Mouse (Mus musculus): ENCODE results near the gene Tspan31. TPM values are rescaled to one million over a fixed set of nuclear protein-coding genes. Genes with fewer than 3 reads are reported as not detected.

The Tspan31 gene
- polyA plus RNA-seq, 1 experiment: 118 TPM

- TF ChIP-seq CTCF (IDR thresholded peaks at IDR 0.05; ENCODE audit: borderline replicate concordance, insufficient read depth, low read length) (no peak), POLR2A (IDR thresholded peaks at IDR 0.05; ENCODE audit: low read depth, low read length) (no peak)
- Histone ChIP-seq H3K4me1 (ENCODE audit: control insufficient read depth, insufficient read depth, low read length) (no peaks in the 10 kb centered on the region), H3K4me3 (ENCODE audit: insufficient read depth, low read length) (peak overlapping the region; percentile 25; the same call in 1 of the 2 replicates), H3K27ac (ENCODE audit: insufficient read depth, low read length) (no peak overlapping the region)
Measured at GRCm38 (mm10) chr10:127059174-127059967, 10.7 kb downstream of the Tspan31 start.

- Histone ChIP-seq H3K4me1 (ENCODE audit: control insufficient read depth, insufficient read depth, low read length) (no peaks in the 10 kb centered on the region), H3K27ac (ENCODE audit: insufficient read depth, low read length) (no peak overlapping the region), H3K4me3 (ENCODE audit: insufficient read depth, low read length) (no peak overlapping the region)
- no peak for TF ChIP-seq POLR2A (IDR thresholded peaks at IDR 0.05; ENCODE audit: low read depth, low read length)
Measured at GRCm38 (mm10) chr10:127058708-127059107, 11.4 kb downstream of the Tspan31 start.

GRCm38 (mm10) chr10:127058161-127058560, 11.9 kb downstream of the Tspan31 start:
- H3K4me3 ChIP-seq (ENCODE audit: insufficient read depth, low read length): no peak overlapping the region

GRCm38 (mm10) chr10:127056490-127056889, 13.6 kb downstream of the Tspan31 start:
- TF ChIP-seq POLR2A (IDR thresholded peaks at IDR 0.05; ENCODE audit: low read depth, low read length) (no peak), CTCF (IDR thresholded peaks at IDR 0.05; ENCODE audit: borderline replicate concordance, insufficient read depth, low read length) (no peak)
- no peak overlapping the region for H3K27ac ChIP-seq (ENCODE audit: insufficient read depth, low read length)
- H3K4me3 ChIP-seq (ENCODE audit: insufficient read depth, low read length): no peak overlapping the region
- H3K4me1 ChIP-seq (ENCODE audit: control insufficient read depth, insufficient read depth, low read length): no peaks in the 10 kb centered on the region

More at GRCm38 (mm10) chr10:127058161-127058560, 11.9 kb downstream of the Tspan31 start:
- no peaks in the 10 kb centered on the region for H3K4me1 ChIP-seq (ENCODE audit: control insufficient read depth, insufficient read depth, low read length)
- no peak overlapping the region for H3K27ac ChIP-seq (ENCODE audit: insufficient read depth, low read length)
- TF ChIP-seq POLR2A (IDR thresholded peaks at IDR 0.05; ENCODE audit: low read depth, low read length) (no peak), CTCF (IDR thresholded peaks at IDR 0.05; ENCODE audit: borderline replicate concordance, insufficient read depth, low read length) (peak; percentile 98)

GRCm38 (mm10) chr10:127055406-127055805, 14.7 kb downstream of the Tspan31 start:
- Histone ChIP-seq H3K4me3 (ENCODE audit: insufficient read depth, low read length) (no peak overlapping the region), H3K27ac (ENCODE audit: insufficient read depth, low read length) (no peak overlapping the region), H3K4me1 (ENCODE audit: control insufficient read depth, insufficient read depth, low read length) (no peaks in the 10 kb centered on the region)
- TF ChIP-seq CTCF (IDR thresholded peaks at IDR 0.05; ENCODE audit: borderline replicate concordance, insufficient read depth, low read length) (no peak), POLR2A (IDR thresholded peaks at IDR 0.05; ENCODE audit: low read depth, low read length) (no peak)

GRCm38 (mm10) chr10:127054646-127055045, 15.4 kb downstream of the Tspan31 start:
- TF ChIP-seq POLR2A (IDR thresholded peaks at IDR 0.05; ENCODE audit: low read depth, low read length) (no peak), CTCF (IDR thresholded peaks at IDR 0.05; ENCODE audit: borderline replicate concordance, insufficient read depth, low read length) (no peak)
- Histone ChIP-seq H3K27ac (ENCODE audit: insufficient read depth, low read length) (no peak overlapping the region), H3K4me1 (ENCODE audit: control insufficient read depth, insufficient read depth, low read length) (no peaks in the 10 kb centered on the region), H3K4me3 (ENCODE audit: insufficient read depth, low read length) (no peak overlapping the region)

- TF ChIP-seq POLR2A (IDR thresholded peaks at IDR 0.05; ENCODE audit: low read depth, low read length) (no peak), CTCF (IDR thresholded peaks at IDR 0.05; ENCODE audit: borderline replicate concordance, insufficient read depth, low read length) (no peak)
- Histone ChIP-seq H3K4me3 (ENCODE audit: insufficient read depth, low read length) (no peak overlapping the region), H3K27ac (ENCODE audit: insufficient read depth, low read length) (no peak overlapping the region), H3K4me1 (ENCODE audit: control insufficient read depth, insufficient read depth, low read length) (0 out of 2 replicates have a peak, but pooled peaks cover 3% of the 10 kb centered on the region)
Measured at GRCm38 (mm10) chr10:127050119-127050474, 20.0 kb downstream of the Tspan31 start.

- peak; percentile 23; the same call in 1 of the 2 replicates for TF ChIP-seq CTCF (IDR thresholded peaks at IDR 0.05; ENCODE audit: borderline replicate concordance, insufficient read depth, low read length)
- TF ChIP-seq POLR2A (IDR thresholded peaks at IDR 0.05; ENCODE audit: low read depth, low read length): no peak
- H3K4me3 ChIP-seq (ENCODE audit: insufficient read depth, low read length): no peak overlapping the region
- 0 out of 2 replicates have a peak, but pooled peaks cover 3% of the 10 kb centered on the region for H3K4me1 ChIP-seq (ENCODE audit: control insufficient read depth, insufficient read depth, low read length)
- H3K27ac ChIP-seq (ENCODE audit: insufficient read depth, low read length): no peak overlapping the region
Measured at GRCm38 (mm10) chr10:127049395-127050118, 20.5 kb downstream of the Tspan31 start.

GRCm38 (mm10) chr10:127048608-127049394, 21.3 kb downstream of the Tspan31 start:
- Histone ChIP-seq H3K4me3 (ENCODE audit: insufficient read depth, low read length) (no peak overlapping the region), H3K4me1 (ENCODE audit: control insufficient read depth, insufficient read depth, low read length) (0 out of 2 replicates have a peak, but pooled peaks cover 3% of the 10 kb centered on the region)
- TF ChIP-seq POLR2A (IDR thresholded peaks at IDR 0.05; ENCODE audit: low read depth, low read length) (no peak), CTCF (IDR thresholded peaks at IDR 0.05; ENCODE audit: borderline replicate concordance, insufficient read depth, low read length) (no peak)

More at GRCm38 (mm10) chr10:127048608-127049394, 21.3 kb downstream of the Tspan31 start:
- no peak overlapping the region for H3K27ac ChIP-seq (ENCODE audit: insufficient read depth, low read length)

Data from embryonic fibroblast, embryonic 13.5 days (primary cell).